Mouse (Mus musculus) retina, postnatal 7 days (tissue): ENCODE measurements at regions not wholly inside any gene's neighbourhood (a gene's known extent, or its start where the extent isn't known, plus 50 kb on each side); places are given as distances from the start of the nearest gene placed in this dataset.

Experiments used
- DNase-seq: peaks from one replicate; pipeline ENCODE4 v3.0.0-alpha.2; 2012; ENCODE audit warnings: low read depth, low spot score

GRCm38 (mm10) chr13:5773811-5774210 lies 87.5 kb upstream of the Klf6 start:
- DNase-seq, result no peak

- DNase-seq, result no peak
These were observed 82.7 kb upstream of the Klf6 start for GRCm38 (mm10) chr13:5778443-5779171.

GRCm38 (mm10) chr13:5779410-5779809 lies 81.9 kb upstream of the Klf6 start:
- no peak for DNase-seq

- DNase-seq, result no peak
These were observed 78.7 kb upstream of the Klf6 start for GRCm38 (mm10) chr13:5782540-5782939.

GRCm38 (mm10) chr13:5787114-5787513 lies 74.2 kb upstream of the Klf6 start:
- no peak for DNase-seq

- DNase-seq, result no peak
These were observed 72.0 kb upstream of the Klf6 start for GRCm38 (mm10) chr13:5789302-5789701.

- no peak for DNase-seq
These were observed 59.2 kb upstream of the Klf6 start for GRCm38 (mm10) chr13:5802079-5802478.

GRCm38 (mm10) chr13:5802826-5803225 lies 58.5 kb upstream of the Klf6 start:
- no peak for DNase-seq

- no peak for DNase-seq
These were observed 57.5 kb upstream of the Klf6 start for GRCm38 (mm10) chr13:5803540-5804380.

GRCm38 (mm10) chr13:5804381-5804941 lies 56.8 kb upstream of the Klf6 start:
- DNase-seq, result no peak

- no peak for DNase-seq
These were observed 52.9 kb upstream of the Klf6 start for GRCm38 (mm10) chr13:5808380-5808779.
